Mouse (Mus musculus) lung, adult 2 months (tissue): ENCODE data around the gene Fzd7.

ENCODE experiments used
- CTCF ChIP-seq: fragments of 200-500 bp; IDR thresholded peaks from 2 replicates; pipeline ENCODE4 v1.5.1; 2011; ENCODE audit warnings: mild to moderate bottlenecking, low read length, control low read depth; ENCODE audit not compliant: insufficient read depth
- POLR2A ChIP-seq: fragments of 200-500 bp; IDR thresholded peaks from 2 replicates; pipeline ENCODE4 v1.6.1; 2011; ENCODE audit warnings: low read depth, mild to moderate bottlenecking, control low read depth, low read length, borderline replicate concordance; ENCODE audit errors: extremely low read depth

DNA sequence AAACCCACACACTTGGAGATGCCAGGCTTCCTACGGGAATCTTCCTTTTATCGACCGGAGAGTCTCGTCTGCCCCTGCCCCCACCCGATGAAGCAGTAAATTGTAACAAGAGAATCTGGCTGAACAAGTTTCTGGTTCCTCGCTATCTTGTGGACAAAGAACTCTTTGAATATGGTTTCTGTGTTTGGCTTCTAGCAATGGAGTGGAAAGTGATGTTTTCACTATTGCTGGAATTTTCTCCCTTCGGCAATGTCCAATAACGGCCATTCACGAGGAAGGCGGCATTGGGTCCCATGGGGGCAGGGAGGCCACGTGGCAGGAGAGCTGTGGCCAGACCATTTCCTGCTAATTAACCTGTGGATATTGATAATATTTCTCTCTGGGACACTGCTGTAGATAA lies 32.8 kb upstream of the Fzd7 start:
- TF ChIP-seq CTCF (no peak), POLR2A (no peak)
